ENCODE assay signal across 12 mouse cellular contexts in the genomic region with DNA sequence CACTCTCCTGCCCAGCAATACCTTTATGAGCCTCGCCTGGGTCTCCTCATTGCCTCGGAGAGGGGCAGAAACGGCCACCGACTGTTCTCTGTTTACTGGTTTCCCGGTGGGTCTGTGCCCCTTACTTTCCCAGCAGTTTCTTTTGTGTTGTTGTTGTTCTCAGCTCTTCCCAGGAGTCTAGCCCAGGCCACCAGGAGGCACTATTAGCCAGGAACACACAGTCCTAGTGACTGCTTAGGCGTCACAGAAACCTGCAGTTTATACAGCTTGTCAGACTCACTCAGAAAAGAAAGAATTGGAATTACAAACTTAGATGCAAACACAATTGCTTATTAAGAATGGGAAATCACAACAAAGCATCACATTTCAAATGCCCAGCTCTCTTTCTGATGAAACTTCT. TPM values are rescaled to one million over a fixed set of nuclear protein-coding genes. Genes with fewer than 3 reads are reported as not detected.
DNase-seq lines count a peak whose midpoint lies in the region; ATAC-seq and TF ChIP-seq lines count a peak whose summit lies in the region.
"Had no signal": no experiment of that assay in that cellular context is flagged by ENCODE, and none has a peak within 500 bp of the region (broad histone marks: within the 10 kb centered on the region; RNA-seq: fewer than 3 reads in every experiment).

No protein-coding gene starts in this region.

- no peak overlapping the region for H3K4me2 ChIP-seq in lung, postnatal 0 days (replicated peaks; ENCODE audit: low read depth, low read length)
- H3K4me2 ChIP-seq: hindbrain, embryonic 15.5 days; limb, embryonic 12.5 days; stomach, embryonic 15.5 days had no signal

- in situ Hi-C loops in Patski (cut with MboI; ENCODE audit: low pct_unique_long_range_greater_than_20kb) = loop anchor here (5.0 kb wide), 1 partner anchor 76 kb away; no protein-coding TSS in a partner anchor

- peak; percentile 44 for TF ChIP-seq CTCF in lung, postnatal 0 days (IDR thresholded peaks at IDR 0.05)
- TF ChIP-seq CTCF in Patski (IDR thresholded peaks at IDR 0.05) = peak; percentile 30

- no peaks in the 10 kb centered on the region for H3K27me3 ChIP-seq in lung, postnatal 0 days (replicated peaks; ENCODE audit: insufficient read depth, low read length)
- H3K27me3 ChIP-seq in Patski = no peaks in the 10 kb centered on the region
- H3K27me3 ChIP-seq: hindbrain, embryonic 15.5 days; limb, embryonic 12.5 days; stomach, embryonic 15.5 days had no signal

- 0 out of 2 replicates have a peak, but pooled peaks have one; percentile 50 for ATAC-seq in frontal cortex, adult (ENCODE audit: low TSS enrichment)
- ATAC-seq in lung, postnatal 0 days = no peak
- no peak for ATAC-seq in Patski

- H3K4me3 ChIP-seq in lung, postnatal 0 days (ENCODE audit: low read depth, low read length) = no peak overlapping the region
- H3K4me3 ChIP-seq: hindbrain, embryonic 15.5 days; limb, embryonic 12.5 days; stomach, embryonic 15.5 days had no signal

- no peak for TF ChIP-seq EP300 in lung, postnatal 0 days (IDR thresholded peaks at IDR 0.05)

- H3K9ac ChIP-seq in lung, postnatal 0 days (replicated peaks; ENCODE audit: low read depth) = no peak overlapping the region
- H3K9ac ChIP-seq: hindbrain, embryonic 15.5 days; limb, embryonic 12.5 days; stomach, embryonic 15.5 days had no signal

- no peaks in the 10 kb centered on the region for H3K36me3 ChIP-seq in lung, postnatal 0 days (ENCODE audit: insufficient read depth, low read length)
- H3K36me3 ChIP-seq: hindbrain, embryonic 15.5 days; limb, embryonic 12.5 days; stomach, embryonic 15.5 days had no signal

- no peaks in the 10 kb centered on the region for H3K4me1 ChIP-seq in lung, postnatal 0 days (ENCODE audit: insufficient read depth, low read depth, low read length)
- H3K4me1 ChIP-seq: stomach, embryonic 15.5 days had no signal

- CTCF ChIA-PET in Patski (lab: Charles Lee) = interaction anchor here (1.2 kb wide), 1 partner anchor 13 kb away, joined by 3 read pairs; no protein-coding TSS in a partner anchor

- no peaks in the 10 kb centered on the region for H3K9me3 ChIP-seq in lung, postnatal 0 days (ENCODE audit: low read length)
- H3K9me3 ChIP-seq: hindbrain, embryonic 15.5 days; limb, embryonic 12.5 days; stomach, embryonic 15.5 days had no signal

- POLR2A ChIA-PET in Patski (lab: Charles Lee) = no interaction called here

- 61% methylated on average over 6 of the region's 6 CpGs for WGBS in lung, postnatal 0 days

- H3K27ac ChIP-seq in lung, postnatal 0 days (ENCODE audit: low read length) = no peak overlapping the region
- H3K27ac ChIP-seq: hindbrain, embryonic 15.5 days; limb, embryonic 12.5 days; stomach, embryonic 15.5 days had no signal

- DNase-seq in frontal cortex, adult 2 months (ENCODE audit: extremely low spot score in 1 of 2, low spot score in 1 of 2) = no peak
- no peak for DNase-seq in lung, postnatal 0 days (ENCODE audit: low spot score)
- DNase-seq in lung, adult 18-20 months = no peak
- no peak for DNase-seq in Patski (ENCODE audit: low read depth, low spot score)
- peak; percentile 45 for DNase-seq in kidney, postnatal 10 days
- no peak for DNase-seq in c-Kit-positive CD71-positive TER-119-positive erythroid progenitor cells, embryonic 14.5 days (ENCODE audit: low spot score)
- DNase-seq in frontal cortex, postnatal 25 days (ENCODE audit: low spot score in 2 of 2) = no peak

RNA-seq across cellular contexts. Expression of gene Erich6b, which starts 0.7 kb away (rescaled TPM):
- not detected in 2 replicates for polyA plus RNA-seq in frontal cortex, adult 2 months (2012; rRNA removed)
- polyA plus RNA-seq in lung, postnatal 0 days (2015; fragmentation: Nextera tagmentation; extraction: Ambion mirVana) = not detected in 2 replicates
- polyA plus RNA-seq in Patski (2021) = not detected
- polyA plus RNA-seq: embryonic facial prominence, embryonic 14.5 days; hindbrain, embryonic 15.5 days; limb, embryonic 12.5 days; stomach, embryonic 15.5 days had no signal

RNA-seq across cellular contexts. Expression of gene Spert, which starts 48.5 kb away (rescaled TPM):
- not detected in 2 replicates for polyA plus RNA-seq in frontal cortex, adult 2 months (2012; rRNA removed)
- polyA plus RNA-seq in lung, postnatal 0 days (2015; fragmentation: Nextera tagmentation; extraction: Ambion mirVana) = not detected in 2 replicates
- not detected for polyA plus RNA-seq in Patski (2021)
- polyA plus RNA-seq: embryonic facial prominence, embryonic 14.5 days; hindbrain, embryonic 15.5 days; limb, embryonic 12.5 days; stomach, embryonic 15.5 days had no signal
